Mouse (Mus musculus) bone marrow, adult 2 months (tissue): ENCODE data around the gene Slc16a8.

Experiments used
- CTCF ChIP-seq: fragments of 200-500 bp; IDR thresholded peaks from 2 replicates; pipeline ENCODE4 v1.5.1; 2011; ENCODE audit warnings: low read length, control low read depth; ENCODE audit not compliant: control insufficient read depth, insufficient read depth
- POLR2A ChIP-seq: fragments of 200-500 bp; IDR thresholded peaks from 2 replicates; pipeline ENCODE4 v1.6.1; 2011; ENCODE audit warnings: low read depth, mild to moderate bottlenecking, control low read depth, low read length, borderline replicate concordance; ENCODE audit not compliant: control insufficient read depth

GRCm38 (mm10) chr15:79261095-79261725 is 6.6 kb upstream of the Slc16a8 start:
- TF ChIP-seq POLR2A (no peak), CTCF (no peak)
